Mouse (Mus musculus) CH12F3 (cell line): ENCODE data around the gene Spaar.

Experiments
- in situ Hi-C: fragments of 300-500 bp; cut with MboI; formaldehyde crosslinking; loops from 2 replicates; pipeline ENCODE4 v1.14.3; 2020; ENCODE audit warnings: low sequenced_read_pairs

Gene Spaar

GRCm38 (mm10) chr4:43727718-43728575 lies 1.9 kb upstream of the Spaar start:
- in situ Hi-C loops = loop anchor here (25.0 kb wide), 2 partner anchors 134 to 259 kb away; partner anchors contain the start of genes Ccin and Olfr155

GRCm38 (mm10) chr4:43728576-43728954 lies 1.3 kb upstream of the Spaar start:
- in situ Hi-C loops = loop anchor here (25.0 kb wide), 2 partner anchors 134 to 259 kb away; partner anchors contain the start of genes Ccin and Olfr155

GRCm38 (mm10) chr4:43729126-43729525 lies 708 bp upstream of the Spaar start:
- in situ Hi-C loops = loop anchor here (25.0 kb wide), 2 partner anchors 133 to 258 kb away; partner anchors contain the start of genes Ccin and Olfr155

- in situ Hi-C loops = loop anchor here (25.0 kb wide), 2 partner anchors 131 to 256 kb away; partner anchors contain the start of genes Ccin and Olfr155
Measured at GRCm38 (mm10) chr4:43730750-43731297, 990 bp downstream of the Spaar start.

GRCm38 (mm10) chr4:43732171-43732570 lies 2.3 kb downstream of the Spaar start:
- in situ Hi-C loops = loop anchor here (25.0 kb wide), 2 partner anchors 130 to 255 kb away; partner anchors contain the start of genes Ccin and Olfr155

- in situ Hi-C loops = loop anchor here (25.0 kb wide), 2 partner anchors 129 to 254 kb away; partner anchors contain the start of genes Ccin and Olfr155
Measured at GRCm38 (mm10) chr4:43733186-43733585, 3.4 kb downstream of the Spaar start.

- in situ Hi-C loops = loop anchor here (25.0 kb wide), 2 partner anchors 125 to 250 kb away; partner anchors contain the start of genes Ccin and Olfr155
Measured at GRCm38 (mm10) chr4:43737144-43737543, 7.3 kb downstream of the Spaar start.

GRCm38 (mm10) chr4:43738989-43739674 lies 9.3 kb downstream of the Spaar start:
- in situ Hi-C loops = loop anchor here (25.0 kb wide), 2 partner anchors 123 to 248 kb away; partner anchors contain the start of genes Ccin and Olfr155

- in situ Hi-C loops = loop anchor here (25.0 kb wide), 2 partner anchors 121 to 246 kb away; partner anchors contain the start of genes Ccin and Olfr155
Measured at GRCm38 (mm10) chr4:43741526-43741925, 11.7 kb downstream of the Spaar start.

- in situ Hi-C loops = loop anchor here (25.0 kb wide), 2 partner anchors 120 to 245 kb away; partner anchors contain the start of genes Ccin and Olfr155
Measured at GRCm38 (mm10) chr4:43742637-43743036, 12.8 kb downstream of the Spaar start.

- in situ Hi-C loops = loop anchor here (25.0 kb wide), 2 partner anchors 119 to 244 kb away; partner anchors contain the start of genes Ccin and Olfr155
Measured at GRCm38 (mm10) chr4:43743099-43743498, 13.3 kb downstream of the Spaar start.

GRCm38 (mm10) chr4:43745187-43745586 lies 15.4 kb downstream of the Spaar start:
- in situ Hi-C loops = loop anchor here (25.0 kb wide), 2 partner anchors 117 to 242 kb away; partner anchors contain the start of genes Ccin and Olfr155

GRCm38 (mm10) chr4:43757213-43757612 lies 27.4 kb downstream of the Spaar start:
- in situ Hi-C loops = no loop called here

GRCm38 (mm10) chr4:43759571-43760418 lies 30.0 kb downstream of the Spaar start:
- in situ Hi-C loops = no loop called here

- in situ Hi-C loops = no loop called here
Measured at GRCm38 (mm10) chr4:43760460-43760859, 30.6 kb downstream of the Spaar start.

- in situ Hi-C loops = no loop called here
Measured at GRCm38 (mm10) chr4:43761336-43761735, 31.5 kb downstream of the Spaar start.

- in situ Hi-C loops = no loop called here
Measured at GRCm38 (mm10) chr4:43763410-43763809, 33.6 kb downstream of the Spaar start.

GRCm38 (mm10) chr4:43768341-43768740 lies 38.5 kb downstream of the Spaar start:
- in situ Hi-C loops = no loop called here

GRCm38 (mm10) chr4:43769374-43769773 lies 39.5 kb downstream of the Spaar start:
- in situ Hi-C loops = no loop called here

- in situ Hi-C loops = no loop called here
Measured at GRCm38 (mm10) chr4:43770909-43771308, 41.1 kb downstream of the Spaar start, which contains the start of gene Olfr159. TSS of gene Olfr159 (minus strand) at chr4:43771009.
